Mouse (Mus musculus) embryo, embryonic 9.5 days (tissue): ENCODE measurements around the gene A4galt.

Experiments
- DNase-seq: peaks from one replicate; pipeline ENCODE4 v3.0.0-alpha.2; 2017; ENCODE audit errors: extremely low spot score

Gene A4galt

GRCm38 (mm10) chr15:83226066-83226834 is 25.3 kb downstream of the A4galt start:
- DNase-seq = no peak

- DNase-seq = no peak
Observed at GRCm38 (mm10) chr15:83224136-83224766, 27.3 kb downstream of the A4galt start.

GRCm38 (mm10) chr15:83223208-83223962 is 28.2 kb downstream of the A4galt start:
- peak; percentile 74 for DNase-seq

- DNase-seq = no peak
Observed at GRCm38 (mm10) chr15:83221721-83222120, 29.9 kb downstream of the A4galt start.

- no peak for DNase-seq
Observed at GRCm38 (mm10) chr15:83220368-83221013, 31.1 kb downstream of the A4galt start.

GRCm38 (mm10) chr15:83215322-83216216 is 36.0 kb downstream of the A4galt start:
- DNase-seq = no peak

GRCm38 (mm10) chr15:83210229-83210628 is 41.3 kb downstream of the A4galt start:
- peak; percentile 48 for DNase-seq

GRCm38 (mm10) chr15:83209719-83210118 is 41.9 kb downstream of the A4galt start:
- no peak for DNase-seq

GRCm38 (mm10) chr15:83209092-83209695 is 42.4 kb downstream of the A4galt start:
- DNase-seq = peak; percentile 18

GRCm38 (mm10) chr15:83204731-83205451 is 46.7 kb downstream of the A4galt start:
- peak; percentile 69 for DNase-seq

GRCm38 (mm10) chr15:83202412-83202811 is 49.2 kb downstream of the A4galt start:
- no peak for DNase-seq

GRCm38 (mm10) chr15:83193413-83193812 is 58.2 kb downstream of the A4galt start:
- no peak for DNase-seq

- DNase-seq = no peak
Observed at GRCm38 (mm10) chr15:83182351-83182750, 69.2 kb downstream of the A4galt start.

- no peak for DNase-seq
Observed at GRCm38 (mm10) chr15:83181800-83182330, 69.7 kb downstream of the A4galt start.

GRCm38 (mm10) chr15:83180004-83180403 is 71.6 kb downstream of the A4galt start:
- DNase-seq = no peak
